Mouse (Mus musculus): Measurements from ENCODE around the gene Rhot2.

DNA sequence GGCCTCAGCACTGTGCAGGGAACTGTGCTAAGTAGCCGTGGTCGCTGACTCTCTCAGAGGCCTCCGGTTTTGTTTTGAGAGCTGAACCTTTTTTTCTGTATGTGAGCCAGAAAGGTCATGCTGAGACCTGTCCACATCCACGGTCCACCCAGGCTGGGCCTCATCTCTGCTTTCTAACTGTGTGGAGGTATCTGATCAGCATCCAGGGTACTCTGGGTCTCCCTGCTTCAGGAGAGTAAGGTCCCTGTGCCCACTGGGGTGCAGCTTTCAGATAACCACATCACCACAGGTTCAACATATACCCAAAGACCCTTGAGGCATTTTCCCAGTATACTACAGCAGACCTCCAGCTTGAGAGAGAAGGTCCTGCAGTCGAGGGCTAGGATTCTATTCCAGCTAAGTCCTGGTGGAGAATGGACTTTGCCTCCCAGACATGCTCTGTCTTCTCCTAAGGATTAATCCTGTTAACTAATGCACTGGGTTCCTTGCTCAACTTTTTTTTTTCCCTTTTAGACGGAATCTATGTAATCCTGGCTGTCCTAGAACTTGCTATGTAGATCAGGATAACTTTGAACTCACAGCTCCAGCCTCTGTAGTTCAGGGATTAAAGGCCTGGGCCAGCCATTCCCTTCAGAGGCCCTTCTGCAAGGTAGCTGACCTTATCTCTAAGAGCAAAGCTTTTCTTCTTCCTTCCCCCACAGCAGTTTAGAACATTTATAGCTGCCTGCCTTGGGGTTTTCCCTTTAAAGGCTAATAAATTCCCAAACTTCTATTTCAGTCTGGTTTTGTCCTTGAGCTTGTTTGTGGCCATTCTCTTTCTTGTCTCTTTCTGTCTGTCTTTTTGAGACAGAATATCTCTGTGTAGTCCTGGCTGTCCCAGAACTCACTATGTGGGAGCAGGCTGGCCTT, 17.3 kb upstream of the Rhot2 start:
- TF ChIP-seq CTCF (IDR thresholded peaks at IDR 0.05; ENCODE audit: control insufficient read depth, insufficient read depth, insufficient read length) = no peak
- no peak for TF ChIP-seq CEBPB (IDR thresholded peaks at IDR 0.05; ENCODE audit: low read depth)
- TF ChIP-seq USF1 (IDR thresholded peaks at IDR 0.05; ENCODE audit: low read depth) = no peak
